Mouse (Mus musculus) testis, adult 2 months (tissue): ENCODE measurements around the gene Gpr3.

Experiments used
- CTCF ChIP-seq: fragments of 200-500 bp; IDR thresholded peaks from 2 replicates; pipeline ENCODE4 v1.5.1; 2012; ENCODE audit warnings: low read depth, mild to moderate bottlenecking, inconsistent platforms, low read length, moderate library complexity; ENCODE audit not compliant: control insufficient read depth, insufficient read depth, insufficient replicate concordance
- POLR2A ChIP-seq: fragments of 200-500 bp; IDR thresholded peaks from 2 replicates; pipeline ENCODE4 v1.6.1; 2012; ENCODE audit warnings: low read depth, mild to moderate bottlenecking, inconsistent platforms, low read length, moderate library complexity; ENCODE audit not compliant: control insufficient read depth

GRCm38 (mm10) chr4:133197355-133197754 lies 15.0 kb downstream of the Gpr3 start:
- TF ChIP-seq CTCF (no peak), POLR2A (no peak)
